Mouse (Mus musculus) lung, embryonic 16.5 days (tissue): ENCODE data around the gene Herc3. TPM values are rescaled to one million over a fixed set of nuclear protein-coding genes. Genes with fewer than 3 reads are reported as not detected.
A peak's percentile ranks its signal among the peaks of the same experiment; 100 is the strongest.

ENCODE experiments used
- ATAC-seq: fragments of 200-750 bp; cut with Nextera tagmentation; 2 replicates; pipeline ENCODE4 v1.8.0; 2017; ENCODE audit warnings: low read depth, mild to moderate bottlenecking, moderate library complexity
- H3K27ac ChIP-seq: fragments of 300-500 bp; sonication (generic); 2 replicates; pipeline ENCODE4 v1.5.1; 2014; ENCODE audit warnings: mild to moderate bottlenecking, control low read depth, low read length
- H3K27me3 ChIP-seq: fragments of 300-500 bp; sonication (generic); 2 replicates; pipeline ENCODE4 v1.6.1; 2014; ENCODE audit warnings: low read depth, low read length, mixed read lengths; ENCODE audit not compliant: control insufficient read depth, insufficient read depth
- H3K36me3 ChIP-seq: fragments of 300-500 bp; sonication (generic); 2 replicates; pipeline ENCODE4 v1.6.1; 2014; ENCODE audit warnings: low read length; ENCODE audit not compliant: control insufficient read depth, insufficient read depth
- H3K4me1 ChIP-seq: fragments of 300-500 bp; sonication (generic); replicated peaks from 2 replicates; pipeline ENCODE4 v1.6.1; 2014; ENCODE audit warnings: low read length, mixed read lengths; ENCODE audit not compliant: control insufficient read depth, insufficient read depth
- H3K4me2 ChIP-seq: fragments of 300-500 bp; sonication (generic); 2 replicates; pipeline ENCODE4 v1.6.1; 2014; ENCODE audit warnings: low read depth, low read length, control low read depth
- H3K4me3 ChIP-seq: fragments of 300-500 bp; sonication (generic); 2 replicates; pipeline ENCODE4 v1.5.1; 2014; ENCODE audit warnings: mild to moderate bottlenecking, low read length, control low read depth
- H3K9ac ChIP-seq: fragments of 300-500 bp; sonication (generic); 2 replicates; pipeline ENCODE4 v1.6.1; 2014; ENCODE audit warnings: low read length, control low read depth
- H3K9me3 ChIP-seq: fragments of 300-500 bp; sonication (generic); 2 replicates; pipeline ENCODE4 v1.6.1; 2016; ENCODE audit warnings: low read length; ENCODE audit not compliant: control insufficient read depth
- WGBS: fragments of 180-500 bp; shearing (Covaris S2); extraction: QIAGEN DNeasy Blood & Tissue Kit; methylation state at CpG from one replicate; pipeline ENCODE4 v1.1.7; 2014; 5-methylcytosine and 5-hydroxymethylcytosine counted together
- polyA plus RNA-seq: library from polyadenylated mRNA; unstranded; fragments of >200 nt; fragmentation: Nextera tagmentation; extraction: Ambion mirVana; gene quantifications from 2 replicates; pipeline ENCODE4 v1.2.1, GENCODE M21; 2015

Herc3 gene
- polyA plus RNA-seq, 1 experiment from 2014 or later = 8.0 TPM

- WGBS = 35% methylated on average over 8 of the region's 8 CpGs
- H3K4me2 ChIP-seq = peak overlapping the region; percentile 16; the same call in 1 of the 2 replicates
- peaks cover 15% of the 10 kb centered on the region for H3K9me3 ChIP-seq
- no peak overlapping the region for H3K9ac ChIP-seq
- ATAC-seq = peak; percentile 85
- H3K36me3 ChIP-seq = peaks cover 7% of the 10 kb centered on the region; the same call in 1 of the 2 replicates
- H3K27me3 ChIP-seq = no peaks in the 10 kb centered on the region
- no peak overlapping the region for H3K4me3 ChIP-seq
- 0 out of 2 replicates have a peak, but pooled peaks cover 6% of the 10 kb centered on the region for H3K4me1 ChIP-seq
- H3K27ac ChIP-seq = no peak overlapping the region
These were observed 71.9 kb downstream of the Herc3 start for GRCm38 (mm10) chr6:58903171-58903570.

- ATAC-seq = no peak
- H3K9ac ChIP-seq = no peak overlapping the region
- no peak overlapping the region for H3K4me3 ChIP-seq
- 62% methylated on average over 3 of the region's 3 CpGs for WGBS
- peaks cover 7% of the 10 kb centered on the region; the same call in 1 of the 2 replicates for H3K36me3 ChIP-seq
- H3K9me3 ChIP-seq = peaks cover 15% of the 10 kb centered on the region
- H3K4me1 ChIP-seq = 0 out of 2 replicates have a peak, but pooled peaks cover 6% of the 10 kb centered on the region
- no peak overlapping the region for H3K27ac ChIP-seq
- no peaks in the 10 kb centered on the region for H3K27me3 ChIP-seq
- H3K4me2 ChIP-seq = no peak overlapping the region
These were observed 73.3 kb downstream of the Herc3 start for GRCm38 (mm10) chr6:58904551-58904950.

GRCm38 (mm10) chr6:58906852-58907261 is 75.6 kb downstream of the Herc3 start, which contains the start of gene Nap1l5:
Gene Nap1l5, minus strand, starts transcription at chr6:58907076.
- Histone ChIP-seq H3K9ac (peak within 1 kb of the TSS; percentile 43; the same call in 1 of the 2 replicates), H3K27me3 (no peaks in the 10 kb centered on the region), H3K4me1 (0 out of 2 replicates have a peak, but pooled peaks cover 4% of the 10 kb centered on the region), H3K4me3 (peak within 1 kb of the TSS; percentile 43), H3K36me3 (peaks cover 7% of the 10 kb centered on the region; the same call in 1 of the 2 replicates), H3K4me2 (peak within 1 kb of the TSS; percentile 56), H3K9me3 (peaks cover 15% of the 10 kb centered on the region), H3K27ac (no peak within 1 kb of the TSS)
- WGBS = 53% methylated on average over 34 of the region's 34 CpGs
- peak; percentile 63 for ATAC-seq

- 80% methylated on average over 8 of the region's 8 CpGs for WGBS
- Histone ChIP-seq H3K4me2 (no peak overlapping the region), H3K27me3 (no peaks in the 10 kb centered on the region), H3K4me1 (0 out of 2 replicates have a peak, but pooled peaks cover 4% of the 10 kb centered on the region), H3K27ac (no peak overlapping the region), H3K9ac (no peak overlapping the region), H3K36me3 (peaks cover 7% of the 10 kb centered on the region; the same call in 1 of the 2 replicates), H3K4me3 (no peak overlapping the region; the same call in 1 of the 2 replicates), H3K9me3 (peaks cover 15% of the 10 kb centered on the region)
- ATAC-seq = no peak
These were observed 76.1 kb downstream of the Herc3 start for GRCm38 (mm10) chr6:58907336-58907735.

GRCm38 (mm10) chr6:58907791-58908190 is 76.5 kb downstream of the Herc3 start:
- no peaks in the 10 kb centered on the region for H3K27me3 ChIP-seq
- H3K4me1 ChIP-seq = 0 out of 2 replicates have a peak, but pooled peaks cover 4% of the 10 kb centered on the region
- H3K4me2 ChIP-seq = no peak overlapping the region
- H3K9ac ChIP-seq = no peak overlapping the region
- no peak overlapping the region for H3K27ac ChIP-seq
- no peak overlapping the region for H3K4me3 ChIP-seq
- no peak for ATAC-seq
- WGBS = 60% methylated on average over 2 of the region's 2 CpGs
- peaks cover 15% of the 10 kb centered on the region for H3K9me3 ChIP-seq
- peaks cover 7% of the 10 kb centered on the region; the same call in 1 of the 2 replicates for H3K36me3 ChIP-seq

- no peaks in the 10 kb centered on the region for H3K27me3 ChIP-seq
- H3K4me1 ChIP-seq = no peaks in the 10 kb centered on the region
- H3K36me3 ChIP-seq = no peaks in the 10 kb centered on the region
- H3K4me3 ChIP-seq = no peak overlapping the region
- H3K4me2 ChIP-seq = no peak overlapping the region
- H3K9me3 ChIP-seq = no peaks in the 10 kb centered on the region
- WGBS = 57% methylated on average over 5 of the region's 5 CpGs
- ATAC-seq = no peak
- no peak overlapping the region for H3K9ac ChIP-seq
- H3K27ac ChIP-seq = no peak overlapping the region
These were observed 81.6 kb downstream of the Herc3 start for GRCm38 (mm10) chr6:58912842-58913241.

GRCm38 (mm10) chr6:58913551-58913950 is 82.3 kb downstream of the Herc3 start:
- 45% methylated on average over 3 of the region's 3 CpGs for WGBS
- Histone ChIP-seq H3K36me3 (no peaks in the 10 kb centered on the region), H3K9me3 (no peaks in the 10 kb centered on the region), H3K4me3 (no peak overlapping the region), H3K27ac (no peak overlapping the region), H3K27me3 (no peaks in the 10 kb centered on the region), H3K9ac (no peak overlapping the region), H3K4me2 (no peak overlapping the region), H3K4me1 (no peaks in the 10 kb centered on the region)
- peak; percentile 88 for ATAC-seq

GRCm38 (mm10) chr6:58913971-58914370 is 82.7 kb downstream of the Herc3 start:
- WGBS = 55% methylated on average over 5 of the region's 5 CpGs
- H3K4me2 ChIP-seq = no peak overlapping the region
- no peak overlapping the region for H3K9ac ChIP-seq
- no peak overlapping the region for H3K4me3 ChIP-seq
- H3K4me1 ChIP-seq = no peaks in the 10 kb centered on the region
- no peaks in the 10 kb centered on the region for H3K9me3 ChIP-seq
- no peaks in the 10 kb centered on the region for H3K27me3 ChIP-seq
- H3K36me3 ChIP-seq = no peaks in the 10 kb centered on the region
- peak; percentile 38 for ATAC-seq
- H3K27ac ChIP-seq = 0 out of 2 replicates have a peak overlapping the region, but pooled peaks have one; percentile 18

GRCm38 (mm10) chr6:58916498-58916897 is 85.2 kb downstream of the Herc3 start:
- Histone ChIP-seq H3K9me3 (no peaks in the 10 kb centered on the region), H3K4me1 (no peaks in the 10 kb centered on the region), H3K36me3 (no peaks in the 10 kb centered on the region), H3K27me3 (no peaks in the 10 kb centered on the region), H3K4me2 (no peak overlapping the region), H3K27ac (no peak overlapping the region), H3K4me3 (no peak overlapping the region), H3K9ac (no peak overlapping the region)
- no peak for ATAC-seq
- 70% methylated on average over 5 of the region's 5 CpGs for WGBS
